Mouse (Mus musculus) lung, postnatal 0 days (tissue): ENCODE measurements around the gene Myo5a. TPM values are rescaled to one million over a fixed set of nuclear protein-coding genes. Genes with fewer than 3 reads are reported as not detected.

ENCODE experiments used
- ATAC-seq: fragments of 200-750 bp; cut with Nextera tagmentation; 2 replicates; pipeline ENCODE4 v1.8.0; 2017; ENCODE audit warnings: moderate library complexity
- DNase-seq: peaks from one replicate; pipeline ENCODE4 v3.0.0-alpha.2; 2016; ENCODE audit warnings: low spot score
- H3K27ac ChIP-seq: fragments of 300-500 bp; sonication (generic); 2 replicates; pipeline ENCODE4 v1.5.1; 2014; ENCODE audit warnings: antibody characterized with exemption, mild to moderate bottlenecking, low read length, mixed read lengths
- H3K27me3 ChIP-seq: fragments of 300-500 bp; sonication (generic); replicated peaks from 2 replicates; pipeline ENCODE4 v1.6.1; 2014; ENCODE audit warnings: low read length, mixed read lengths; ENCODE audit not compliant: insufficient read depth
- H3K36me3 ChIP-seq: fragments of 300-500 bp; sonication (generic); 2 replicates; pipeline ENCODE4 v1.6.1; 2014; ENCODE audit warnings: low read length, mixed read lengths; ENCODE audit not compliant: insufficient read depth
- H3K4me1 ChIP-seq: fragments of 300-500 bp; sonication (generic); 2 replicates; pipeline ENCODE4 v1.6.1; 2014; ENCODE audit warnings: antibody characterized with exemption, low read depth, low read length, mixed read lengths; ENCODE audit not compliant: insufficient read depth
- H3K4me2 ChIP-seq: fragments of 300-500 bp; sonication (generic); replicated peaks from 2 replicates; pipeline ENCODE4 v1.6.1; 2014; ENCODE audit warnings: low read depth, mild to moderate bottlenecking, low read length, moderate library complexity, mixed read lengths
- H3K4me3 ChIP-seq: fragments of 300-500 bp; sonication (generic); 2 replicates; pipeline ENCODE4 v1.5.1; 2014; ENCODE audit warnings: low read depth, low read length
- H3K9ac ChIP-seq: fragments of 300-500 bp; sonication (generic); replicated peaks from 2 replicates; pipeline ENCODE4 v1.6.1; 2014; ENCODE audit warnings: low read depth, mild to moderate bottlenecking
- H3K9me3 ChIP-seq: fragments of 300-500 bp; sonication (generic); 2 replicates; pipeline ENCODE4 v1.6.1; 2016; ENCODE audit warnings: low read length, mixed read lengths
- CTCF ChIP-seq: IDR thresholded peaks from 2 replicates; pipeline ENCODE4 v1.5.1; 2016; ENCODE audit warnings: antibody characterized with exemption, mild to moderate bottlenecking
- EP300 ChIP-seq: IDR thresholded peaks from 2 replicates; pipeline ENCODE4 v1.6.1; 2016; ENCODE audit warnings: antibody characterized with exemption, mild to moderate bottlenecking, control low read depth
- WGBS: fragments of 180-500 bp; shearing (Covaris S2); extraction: QIAGEN DNeasy Blood & Tissue Kit; methylation state at CpG from one replicate; pipeline ENCODE4 v1.1.7; 2014; 5-methylcytosine and 5-hydroxymethylcytosine counted together
- polyA plus RNA-seq: library from polyadenylated mRNA; unstranded; fragments of >200 nt; fragmentation: Nextera tagmentation; extraction: Ambion mirVana; gene quantifications from 2 replicates; pipeline ENCODE4 v1.2.1, GENCODE M21; 2015

Myo5a gene
- polyA plus RNA-seq, 1 experiment from 2014 or later = 3.6 TPM

DNA sequence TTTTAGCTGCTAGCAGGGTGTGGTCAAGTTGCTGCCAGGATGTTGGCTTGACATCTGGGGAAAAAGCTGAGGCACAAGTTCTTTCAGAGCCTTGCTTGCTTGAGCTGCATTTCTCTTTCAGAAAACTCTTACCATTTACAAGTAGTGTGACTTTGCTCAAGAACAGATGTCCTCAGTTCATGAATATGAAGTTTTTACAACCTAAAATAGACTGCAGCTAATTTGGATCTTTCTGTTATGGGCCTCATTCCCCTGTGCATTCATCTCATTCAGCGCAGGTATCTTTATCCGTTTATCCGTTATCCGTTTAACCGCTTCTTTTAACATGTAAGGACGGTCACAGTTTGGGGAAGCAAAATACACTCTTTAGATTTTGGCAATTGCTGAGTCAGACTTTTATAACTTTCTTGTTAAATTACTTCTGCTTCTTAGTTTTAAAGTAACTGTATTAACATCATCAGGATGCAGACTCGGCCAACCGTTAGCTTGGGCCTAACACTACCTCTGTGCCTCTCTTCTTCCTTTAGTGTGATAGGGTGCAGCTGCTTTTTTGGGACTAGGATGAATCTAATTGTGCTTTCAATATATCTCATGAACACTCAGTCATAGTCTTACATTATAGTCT is 29.5 kb downstream of the Myo5a start:
- WGBS = 91% methylated on average over 8 of the region's 8 CpGs
- Histone ChIP-seq H3K4me3 (no peak overlapping the region), H3K4me1 (no peaks in the 10 kb centered on the region), H3K9me3 (no peaks in the 10 kb centered on the region), H3K9ac (no peak overlapping the region), H3K36me3 (no peaks in the 10 kb centered on the region), H3K4me2 (no peak overlapping the region), H3K27me3 (no peaks in the 10 kb centered on the region), H3K27ac (no peak overlapping the region)
- DNase-seq (no peak), ATAC-seq (no peak)
- TF ChIP-seq EP300 = no peak
- no peak for TF ChIP-seq CTCF

DNA sequence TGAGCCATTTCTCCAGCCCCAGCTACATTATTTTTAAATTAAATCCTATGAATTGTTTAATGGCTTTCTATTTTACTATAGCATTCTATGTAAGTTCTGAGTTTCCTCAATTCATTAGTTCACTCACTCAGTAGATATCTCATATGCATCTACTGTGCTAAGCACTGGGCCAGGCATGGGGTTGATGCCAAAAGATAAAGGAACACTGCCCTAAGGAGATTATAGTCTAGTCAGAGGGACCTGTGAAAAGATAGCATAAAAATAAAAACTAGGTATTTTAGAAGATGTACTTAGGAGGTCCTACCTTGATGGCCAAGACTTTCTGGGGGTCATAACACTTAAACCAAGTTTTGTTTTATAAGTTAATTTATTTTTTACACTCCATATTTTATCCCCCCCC is 31.3 kb downstream of the Myo5a start:
- Histone ChIP-seq H3K27me3 (no peaks in the 10 kb centered on the region), H3K4me2 (no peak overlapping the region), H3K4me1 (no peaks in the 10 kb centered on the region), H3K9me3 (no peaks in the 10 kb centered on the region), H3K36me3 (no peaks in the 10 kb centered on the region), H3K27ac (no peak overlapping the region), H3K4me3 (no peak overlapping the region), H3K9ac (no peak overlapping the region)
- no peak for DNase-seq
- TF ChIP-seq EP300 = no peak
- no peak for TF ChIP-seq CTCF
- ATAC-seq = no peak

DNA sequence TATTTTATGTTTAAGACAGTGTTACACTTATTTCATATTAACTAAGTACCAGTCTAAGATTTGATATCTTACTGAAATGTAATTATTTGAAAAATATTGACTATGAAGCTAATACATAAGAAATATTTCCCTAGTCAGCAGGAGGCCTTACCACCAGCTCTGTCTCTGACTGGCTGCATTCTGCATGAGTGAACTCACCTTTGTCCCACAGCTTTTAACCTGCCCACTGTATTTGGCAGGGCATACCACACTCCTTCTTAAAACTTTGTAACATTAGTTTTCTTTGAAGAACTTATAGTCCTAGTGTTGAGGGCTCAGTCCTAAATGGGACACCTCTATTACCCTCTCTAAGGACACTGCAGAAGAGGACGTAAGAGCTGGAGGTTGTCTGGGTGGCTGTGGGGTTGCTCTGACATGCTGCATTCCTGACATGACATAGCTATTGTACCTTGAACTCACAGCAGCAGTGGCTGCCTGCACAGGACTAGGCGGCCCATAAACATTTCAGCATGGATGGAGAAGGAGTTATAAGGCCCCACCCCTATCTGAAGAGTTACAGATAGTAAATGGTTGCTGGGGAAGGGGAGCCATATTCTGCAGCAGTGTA is 45.9 kb downstream of the Myo5a start:
- DNase-seq = no peak
- H3K4me2 ChIP-seq = no peak overlapping the region
- H3K27me3 ChIP-seq = no peaks in the 10 kb centered on the region
- H3K36me3 ChIP-seq = no peaks in the 10 kb centered on the region
- H3K9ac ChIP-seq = no peak overlapping the region
- no peak for ATAC-seq
- no peaks in the 10 kb centered on the region for H3K4me1 ChIP-seq
- H3K4me3 ChIP-seq = no peak overlapping the region
- WGBS = 72% methylated on average over 2 of the region's 2 CpGs
- no peaks in the 10 kb centered on the region for H3K9me3 ChIP-seq
- TF ChIP-seq EP300 = no peak
- no peak for TF ChIP-seq CTCF
- H3K27ac ChIP-seq = no peak overlapping the region

DNA sequence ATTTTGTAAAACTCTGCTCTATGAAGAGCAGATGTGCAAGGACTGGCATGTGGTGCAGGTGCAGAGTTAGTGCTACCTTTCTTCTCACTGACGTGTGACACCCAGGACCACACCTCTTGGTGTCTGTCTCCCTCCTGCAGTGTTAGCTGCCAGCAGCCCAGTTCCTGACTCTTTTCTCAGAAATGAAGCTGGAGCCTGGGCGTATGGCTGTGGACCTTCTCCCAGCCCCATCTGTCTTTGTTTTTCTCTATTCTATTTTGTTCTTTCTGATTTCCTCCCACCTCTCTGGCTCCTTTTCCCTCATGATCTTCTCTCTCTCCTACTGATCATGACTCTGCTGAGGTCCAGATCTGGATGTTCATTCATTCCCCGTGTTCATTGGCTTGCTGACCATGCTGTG is 50.3 kb downstream of the Myo5a start:
- no peak overlapping the region for H3K4me3 ChIP-seq
- H3K27me3 ChIP-seq = no peaks in the 10 kb centered on the region
- H3K9ac ChIP-seq = no peak overlapping the region
- no peak overlapping the region for H3K4me2 ChIP-seq
- WGBS = 92% methylated on average over 3 of the region's 3 CpGs
- H3K36me3 ChIP-seq = no peaks in the 10 kb centered on the region
- no peaks in the 10 kb centered on the region for H3K9me3 ChIP-seq
- no peak for ATAC-seq
- no peaks in the 10 kb centered on the region for H3K4me1 ChIP-seq
- no peak overlapping the region for H3K27ac ChIP-seq
- no peak for DNase-seq
- no peak for TF ChIP-seq CTCF
- TF ChIP-seq EP300 = no peak

DNA sequence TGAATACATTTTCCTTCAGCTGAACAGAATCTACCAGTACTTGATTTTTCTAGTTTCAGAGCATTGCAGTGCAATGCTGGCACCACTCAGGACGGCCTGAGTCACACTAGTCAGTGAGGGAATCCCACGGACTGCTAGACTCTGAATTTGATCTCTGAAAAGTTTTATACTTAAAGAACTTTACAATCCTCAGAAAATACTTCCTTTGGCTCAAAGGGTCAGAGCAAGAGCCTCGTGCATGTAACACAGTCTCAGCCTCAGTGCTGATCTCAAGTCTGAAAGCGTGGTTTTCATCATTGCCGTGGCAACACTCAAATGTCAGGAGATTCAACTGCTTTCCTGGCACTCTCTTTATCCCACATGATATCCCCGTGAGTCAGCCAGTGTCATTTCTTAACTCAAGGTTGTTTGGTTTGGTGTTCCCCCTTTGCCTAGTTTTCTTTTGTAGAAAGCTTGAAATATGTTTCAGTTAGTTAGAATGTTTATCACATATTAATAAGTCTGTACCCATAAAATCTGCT is 53.4 kb downstream of the Myo5a start:
- peak; percentile 4 for DNase-seq
- Histone ChIP-seq H3K36me3 (no peaks in the 10 kb centered on the region), H3K4me1 (no peaks in the 10 kb centered on the region), H3K27me3 (no peaks in the 10 kb centered on the region), H3K4me3 (no peak overlapping the region), H3K9me3 (no peaks in the 10 kb centered on the region), H3K9ac (no peak overlapping the region), H3K4me2 (no peak overlapping the region), H3K27ac (no peak overlapping the region)
- TF ChIP-seq CTCF = no peak
- no peak for TF ChIP-seq EP300
- WGBS = 64% methylated on average over 6 of the region's 6 CpGs
- ATAC-seq = no peak

DNA sequence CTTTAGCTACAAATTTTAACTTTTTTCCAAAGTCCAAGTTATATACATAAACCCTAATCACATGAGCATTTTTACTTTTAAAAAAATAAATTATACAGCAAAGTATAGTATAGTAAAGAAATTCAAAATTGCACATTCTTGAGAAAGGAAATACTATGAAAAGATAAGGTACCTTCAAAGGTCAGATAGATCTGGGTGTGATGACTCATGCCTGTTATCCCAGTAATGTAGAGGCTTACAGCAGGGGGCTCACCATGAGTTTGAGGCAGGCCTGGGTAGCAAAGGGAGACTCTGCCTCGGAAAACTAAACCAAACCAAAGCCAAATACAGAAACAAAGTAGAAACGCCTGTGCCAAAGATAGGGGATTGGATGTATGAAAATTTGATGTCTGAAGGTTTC is 59.7 kb downstream of the Myo5a start:
- 67% methylated on average over 2 of the region's 2 CpGs for WGBS
- no peaks in the 10 kb centered on the region for H3K9me3 ChIP-seq
- H3K4me1 ChIP-seq = no peaks in the 10 kb centered on the region
- TF ChIP-seq CTCF (no peak; the same call in 1 of the 2 replicates), EP300 (no peak)
- no peak overlapping the region for H3K27ac ChIP-seq
- no peak overlapping the region for H3K4me3 ChIP-seq
- H3K27me3 ChIP-seq = no peaks in the 10 kb centered on the region
- H3K4me2 ChIP-seq = no peak overlapping the region
- ATAC-seq (peak; percentile 53; the same call in 1 of the 2 replicates), DNase-seq (no peak)
- no peak overlapping the region for H3K9ac ChIP-seq
- no peaks in the 10 kb centered on the region for H3K36me3 ChIP-seq
